Mouse (Mus musculus) gastrocnemius, postnatal 14 days (tissue): ENCODE measurements around the gene Nosip. TPM values are rescaled to one million over a fixed set of nuclear protein-coding genes. Genes with fewer than 3 reads are reported as not detected.
"Not testable (repeated sequence)": the region's sequence is repeated elsewhere in the genome, so short reads cannot be mapped to it uniquely, and the experiment has no call there.

Source experiments
- DNase-seq: peaks from one replicate; pipeline ENCODE4 v3.0.0; 2021; ENCODE audit warnings: mixed read lengths
- intact Hi-C: fragments of 180-260 bp; cut with DNase I; formaldehyde crosslinking; loops from one replicate; pipeline ENCODE4 v1.15.1; 2025; ENCODE audit warnings: low total_unique reads
- total RNA-seq, 2 experiments: library from RNA; stranded (reverse); gene quantifications; 2 replicates each; pipeline ENCODE4 v1.2.3; 2021

The Nosip gene
- total RNA-seq, 2 experiments from 2014 or later, result 34.3 to 35.2 TPM

DNA sequence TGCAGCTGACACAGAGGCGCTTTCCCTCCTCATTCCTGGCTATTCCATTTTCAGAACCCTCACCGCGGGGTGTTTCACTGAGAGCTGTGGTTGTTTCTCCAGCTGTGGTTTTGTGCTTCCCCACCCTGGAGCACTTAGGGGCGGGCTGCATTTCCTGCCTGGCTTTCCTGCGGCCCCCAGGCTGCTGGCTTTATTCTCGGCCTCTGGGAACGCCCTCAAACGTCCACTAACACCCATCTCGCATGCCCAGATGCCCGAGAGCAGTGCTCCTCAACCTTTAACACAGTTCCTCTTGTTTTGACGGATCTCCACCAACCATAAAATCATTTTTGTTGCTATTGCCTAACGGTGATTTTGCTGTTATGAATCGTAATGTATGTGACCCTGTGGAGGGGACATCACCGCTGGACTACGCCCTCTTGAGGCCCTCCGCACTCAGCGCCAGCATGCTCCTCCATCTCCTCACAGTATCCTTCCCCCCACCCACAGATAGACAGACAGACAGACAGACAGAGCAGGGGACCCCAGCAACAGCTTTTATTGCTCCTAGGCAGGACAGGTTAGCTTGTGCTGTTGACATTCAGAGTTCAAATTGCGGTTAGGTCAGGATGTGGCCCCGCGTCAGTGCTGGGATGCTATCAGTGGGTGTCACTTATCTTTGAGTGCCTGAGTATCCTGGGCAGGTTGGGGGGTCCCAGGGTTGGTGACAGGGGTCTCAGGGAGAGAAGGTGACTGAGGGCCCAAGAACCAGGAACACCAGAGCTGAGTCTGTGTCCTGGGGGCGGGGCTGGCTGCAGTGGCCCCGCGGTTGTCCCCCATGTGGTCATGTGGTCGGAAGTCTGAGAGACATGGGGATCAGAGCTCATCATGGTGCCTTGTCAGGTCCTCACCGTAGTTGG is 20.4 kb downstream of the Nosip start:
- peak; percentile 65 for DNase-seq
- intact Hi-C loops, result no loop called here

DNA sequence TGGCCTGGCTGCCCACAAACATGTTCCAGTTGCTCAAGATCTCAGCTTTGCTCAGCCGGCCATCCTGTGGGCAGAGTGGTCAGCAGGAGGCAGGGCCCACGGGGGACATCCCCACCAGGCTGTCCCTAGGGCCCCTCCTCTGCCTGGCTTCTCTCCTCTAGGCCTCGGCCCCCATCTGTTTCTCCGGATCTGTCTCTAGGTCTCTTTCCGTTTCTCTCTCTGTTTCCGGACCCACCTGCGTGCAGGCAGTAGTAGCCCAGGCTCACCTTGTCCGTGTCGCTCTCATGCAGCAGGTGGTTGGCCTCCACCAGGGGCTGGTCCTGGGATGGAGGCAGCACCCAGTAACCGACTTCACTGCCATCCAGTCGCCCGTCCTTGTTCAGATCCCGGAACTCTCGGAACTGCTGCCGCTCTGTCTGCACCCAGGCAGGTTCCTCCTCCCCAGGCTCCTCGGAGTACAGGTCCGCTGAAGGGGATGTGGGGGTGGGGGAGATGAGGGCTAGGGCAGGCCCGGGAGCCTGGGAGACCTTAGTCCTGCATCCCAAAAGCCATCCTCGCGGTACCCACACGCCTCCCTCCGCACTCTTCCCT is 21.2 kb downstream of the Nosip start:
- DNase-seq, result no peak
- intact Hi-C loops, result no loop called here

DNA sequence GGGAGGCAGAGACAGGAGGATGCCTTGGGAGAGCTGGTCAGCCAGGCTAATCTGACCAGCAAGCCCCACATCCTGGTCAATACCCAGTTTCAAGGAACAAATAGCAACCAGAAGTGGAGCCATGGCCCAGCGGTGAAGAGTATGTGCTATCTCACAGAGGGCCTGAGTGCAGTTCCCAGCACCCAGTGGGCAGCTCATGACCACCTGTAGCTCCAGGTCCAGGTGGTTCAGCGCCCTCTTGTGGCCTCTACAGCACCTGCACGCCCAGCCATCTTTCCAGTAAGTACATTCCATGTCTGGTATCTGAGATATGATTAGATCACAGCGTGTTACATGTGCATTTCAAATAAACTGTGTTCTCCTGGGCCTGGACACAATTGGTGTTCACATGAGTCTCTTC is 23.9 kb downstream of the Nosip start:
- no peak for DNase-seq
- intact Hi-C loops, result no loop called here

- intact Hi-C loops, result no loop called here
- DNase-seq, result no peak
These were observed 26.4 kb downstream of the Nosip start for GRCm38 (mm10) chr7:45088597-45088996.

DNA sequence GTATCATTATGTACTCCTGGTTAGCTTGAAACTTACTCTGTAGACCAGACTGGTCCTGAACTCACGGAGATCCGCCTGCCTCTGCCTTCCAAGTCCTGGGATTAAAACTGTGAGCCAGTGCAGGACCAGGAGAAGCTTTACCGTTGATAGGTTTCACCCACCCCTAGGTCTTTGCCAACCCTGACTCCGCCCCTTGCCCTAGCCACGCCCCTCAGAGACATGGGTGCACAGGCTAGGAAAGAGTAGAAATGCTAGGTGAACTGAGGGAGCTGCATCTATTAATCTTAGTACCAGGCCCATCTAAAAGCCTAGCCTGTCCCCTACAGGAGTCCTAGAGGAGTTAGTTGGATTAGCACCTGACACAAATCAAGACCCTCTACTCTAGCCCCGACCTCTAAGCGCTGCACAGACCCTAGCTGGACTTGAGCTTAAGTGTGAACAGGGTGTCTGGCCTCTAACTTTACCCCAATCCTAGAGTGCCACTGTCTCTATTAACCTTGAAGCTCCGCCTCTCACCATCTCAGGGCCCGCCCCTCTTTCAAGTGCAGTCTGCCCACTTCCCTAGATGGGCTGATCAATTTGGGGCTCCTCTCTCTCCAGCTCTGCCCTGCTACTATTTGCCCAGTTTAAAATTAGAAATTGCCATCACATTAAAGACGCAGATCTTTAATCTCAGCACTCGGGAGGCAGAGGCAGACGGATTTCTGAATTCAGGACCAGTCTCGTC is 28.2 kb downstream of the Nosip start:
- intact Hi-C loops, result no loop called here
- no peak for DNase-seq

- intact Hi-C loops, result no loop called here
- peak; percentile 57 for DNase-seq
These were observed 29.1 kb downstream of the Nosip start for GRCm38 (mm10) chr7:45091001-45091990.

DNA sequence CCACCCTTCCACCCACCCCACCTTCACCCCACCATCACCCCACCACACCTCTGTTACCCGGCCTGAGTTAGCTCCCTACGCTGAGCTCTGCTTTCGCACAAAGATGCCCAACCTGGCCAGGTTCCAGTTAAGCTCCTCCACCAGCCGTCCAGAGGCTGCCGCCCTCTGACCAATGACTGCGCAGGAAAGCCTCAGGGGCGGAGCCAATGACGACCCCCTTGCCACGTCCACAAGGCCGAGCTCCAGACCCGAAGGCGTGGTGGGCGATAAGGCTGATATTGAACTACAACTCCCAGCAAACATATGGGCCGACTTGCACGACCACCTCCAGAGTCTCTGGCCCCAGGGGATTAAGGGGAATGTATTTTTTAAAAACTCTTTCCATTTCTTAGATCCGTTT is 29.8 kb downstream of the Nosip start, which contains the start of gene Rcn3:
Rcn3 (minus strand) TSS at position 174 of the 400 bp plus-strand sequence.
- DNase-seq, result peak; percentile 93
- intact Hi-C loops, result no loop called here

DNA sequence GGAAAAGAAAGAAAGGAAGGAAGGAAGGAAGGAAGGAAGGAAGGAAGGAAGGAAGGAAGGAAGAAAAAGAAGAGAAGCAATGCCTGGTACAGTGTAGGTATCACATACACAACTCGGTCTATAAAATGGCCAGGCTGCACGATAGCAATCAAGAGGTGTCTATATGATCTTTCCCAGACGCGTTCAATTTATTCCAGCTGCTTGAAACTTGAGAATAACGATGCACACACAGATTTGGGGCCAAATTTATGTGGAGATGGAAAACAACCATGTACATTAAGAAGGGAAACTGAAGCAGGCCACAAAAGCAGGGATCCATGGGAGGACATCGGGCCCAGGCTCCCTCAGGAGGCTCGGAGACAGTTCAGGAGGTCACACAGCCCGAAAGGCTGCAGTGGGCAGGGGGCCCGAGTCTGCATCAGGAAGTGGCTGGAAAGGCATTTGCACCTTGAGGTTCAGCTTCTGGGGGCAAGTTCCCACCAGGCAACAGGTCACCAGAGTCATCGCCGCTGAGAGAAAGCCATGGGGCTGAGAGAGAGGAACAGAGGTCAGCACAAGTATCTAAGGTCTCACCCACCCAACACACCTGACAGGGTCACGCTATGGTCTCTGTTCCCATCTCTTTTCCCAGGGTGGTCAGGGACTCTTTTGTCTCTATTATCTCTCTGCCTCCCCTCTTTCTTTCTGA is 30.7 kb downstream of the Nosip start:
- intact Hi-C loops, result no loop called here
- no peak for DNase-seq

- intact Hi-C loops, result no loop called here
- no peak for DNase-seq
These were observed 31.3 kb downstream of the Nosip start for GRCm38 (mm10) chr7:45093516-45093905.

- no peak for DNase-seq
- intact Hi-C loops, result no loop called here
These were observed 31.9 kb downstream of the Nosip start for GRCm38 (mm10) chr7:45094121-45094520.

- DNase-seq, result no peak
- intact Hi-C loops, result no loop called here
These were observed 33.1 kb downstream of the Nosip start for GRCm38 (mm10) chr7:45095367-45095766.

GRCm38 (mm10) chr7:45095965-45096364 is 33.7 kb downstream of the Nosip start:
- DNase-seq, intact Hi-C loops: not testable (repeated sequence)

DNA sequence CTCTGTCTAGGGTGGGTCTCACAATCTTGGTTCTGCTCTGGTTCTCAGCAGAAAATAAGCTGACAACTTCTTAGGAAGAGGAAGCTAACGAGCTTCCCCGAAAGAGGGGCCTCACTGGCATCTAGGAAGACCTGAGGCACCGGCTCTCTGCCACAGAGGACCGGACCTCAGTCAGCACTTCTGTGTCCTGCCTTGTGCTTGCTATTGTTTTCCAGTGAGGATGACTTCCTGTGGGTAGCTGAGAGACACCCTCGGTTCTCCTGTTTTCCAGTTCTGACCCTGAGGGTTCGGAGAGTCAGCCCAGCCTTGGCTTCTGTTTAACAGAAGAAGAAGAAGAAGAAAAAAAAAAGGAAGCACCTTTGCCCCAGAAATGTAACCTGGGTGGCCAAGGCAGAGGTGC is 35.2 kb downstream of the Nosip start:
- intact Hi-C loops, result no loop called here
- DNase-seq, result no peak

GRCm38 (mm10) chr7:45098541-45099240 is 36.5 kb downstream of the Nosip start:
- no peak for DNase-seq
- intact Hi-C loops, result no loop called here

DNA sequence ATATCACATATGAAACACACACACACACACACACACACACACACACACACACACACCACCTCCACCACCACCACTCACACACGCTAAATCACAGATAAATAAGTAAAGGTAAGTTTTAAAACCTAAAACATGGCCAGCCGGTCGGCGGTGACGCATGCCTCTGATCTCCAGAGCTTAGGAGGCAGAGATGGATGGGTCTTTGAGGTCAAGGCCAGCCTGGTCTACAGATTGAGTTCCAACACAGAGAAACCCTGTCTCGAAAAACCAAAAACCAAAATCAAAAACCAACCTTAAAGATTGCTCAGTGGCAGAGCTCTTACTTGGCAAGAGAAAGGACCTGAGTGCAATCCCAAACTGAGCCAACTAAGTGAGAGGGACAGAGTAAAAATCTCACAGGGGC is 37.8 kb downstream of the Nosip start:
- DNase-seq, result no peak
- intact Hi-C loops, result no loop called here

GRCm38 (mm10) chr7:45102441-45102840 is 40.2 kb downstream of the Nosip start:
- no peak for DNase-seq
- intact Hi-C loops, result no loop called here

DNA sequence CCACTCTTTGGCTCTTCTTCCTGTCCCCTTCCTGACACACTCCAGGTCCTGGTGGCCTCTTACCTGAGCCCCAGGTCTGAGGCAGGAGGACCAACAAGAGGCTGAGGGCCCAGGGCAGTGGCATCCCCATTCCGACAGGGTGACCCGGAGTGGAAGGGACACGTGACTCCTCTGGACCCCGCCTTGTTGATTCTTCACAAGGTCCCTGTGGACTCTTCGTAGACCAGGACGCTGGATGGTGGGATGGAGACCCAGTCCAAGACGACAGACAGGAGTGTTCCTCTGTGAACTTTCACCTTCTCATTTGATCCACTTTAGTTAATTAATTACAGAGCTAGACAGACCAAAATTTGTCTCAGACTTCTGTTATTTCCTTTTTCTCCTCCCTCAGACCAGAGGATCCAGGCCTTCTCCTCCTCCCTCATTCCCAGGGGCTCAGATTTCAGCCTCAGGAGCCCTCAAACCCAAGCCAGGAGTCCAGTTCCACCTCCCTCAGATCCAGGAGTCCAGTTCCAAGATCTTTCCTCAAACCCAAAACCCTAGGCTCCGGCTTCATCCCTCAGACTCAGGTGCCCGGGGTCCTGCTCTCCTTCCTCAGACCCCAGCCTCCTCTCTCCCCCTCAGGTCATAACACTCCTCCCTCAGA is 40.8 kb downstream of the Nosip start:
- intact Hi-C loops, result no loop called here
- peak; percentile 58 for DNase-seq
